Mouse (Mus musculus) embryonic facial prominence, embryonic 13.5 days (tissue): ENCODE measurements around the gene Tent5c. TPM values are rescaled to one million over a fixed set of nuclear protein-coding genes. Genes with fewer than 3 reads are reported as not detected.

Experiments used
- ATAC-seq: fragments of 200-750 bp; cut with Nextera tagmentation; 2 replicates; pipeline ENCODE4 v1.8.0; 2017; ENCODE audit warnings: low read depth; ENCODE audit not compliant: insufficient number of reproducible peaks, insufficient read depth, low FRiP score, low TSS enrichment
- H3K27ac ChIP-seq: fragments of 300-500 bp; sonication (generic); 2 replicates; pipeline ENCODE4 v1.5.1; 2015; ENCODE audit warnings: moderate library complexity, mild to moderate bottlenecking, inconsistent platforms
- H3K27me3 ChIP-seq: fragments of 300-500 bp; sonication (generic); 2 replicates; pipeline ENCODE4 v1.6.1; 2015; ENCODE audit warnings: mild to moderate bottlenecking, inconsistent platforms
- H3K36me3 ChIP-seq: fragments of 300-500 bp; sonication (generic); 2 replicates; pipeline ENCODE4 v1.6.1; 2015; ENCODE audit warnings: mild to moderate bottlenecking, inconsistent platforms
- H3K4me1 ChIP-seq: fragments of 300-500 bp; sonication (generic); 2 replicates; pipeline ENCODE4 v1.6.1; 2015; ENCODE audit warnings: inconsistent platforms
- H3K4me2 ChIP-seq: fragments of 300-500 bp; sonication (generic); 2 replicates; pipeline ENCODE4 v1.6.1; 2015; ENCODE audit warnings: moderate library complexity, mild to moderate bottlenecking, inconsistent platforms
- H3K4me3 ChIP-seq: fragments of 300-500 bp; sonication (generic); 2 replicates; pipeline ENCODE4 v1.5.1; 2015; ENCODE audit warnings: mild to moderate bottlenecking, inconsistent platforms
- H3K9ac ChIP-seq: fragments of 300-500 bp; sonication (generic); 2 replicates; pipeline ENCODE4 v1.6.1; 2015; ENCODE audit warnings: mild to moderate bottlenecking, inconsistent platforms
- H3K9me3 ChIP-seq: fragments of 300-500 bp; sonication (generic); 2 replicates; pipeline ENCODE4 v1.6.1; 2016; ENCODE audit warnings: inconsistent platforms
- WGBS: fragments of 180-500 bp; shearing (Covaris S2); methylation state at CpG from one replicate; pipeline ENCODE4 v1.1.7; 2015; ENCODE audit warnings: mixed read lengths; 5-methylcytosine and 5-hydroxymethylcytosine counted together
- polyA plus RNA-seq: library from polyadenylated mRNA; unstranded; fragments of >200 nt; fragmentation: Nextera tagmentation; extraction: Ambion mirVana; gene quantifications from 2 replicates; pipeline ENCODE4 v1.2.1, GENCODE M21; 2015

Gene Tent5c
- polyA plus RNA-seq, 1 experiment from 2014 or later: 4.8 TPM

DNA sequence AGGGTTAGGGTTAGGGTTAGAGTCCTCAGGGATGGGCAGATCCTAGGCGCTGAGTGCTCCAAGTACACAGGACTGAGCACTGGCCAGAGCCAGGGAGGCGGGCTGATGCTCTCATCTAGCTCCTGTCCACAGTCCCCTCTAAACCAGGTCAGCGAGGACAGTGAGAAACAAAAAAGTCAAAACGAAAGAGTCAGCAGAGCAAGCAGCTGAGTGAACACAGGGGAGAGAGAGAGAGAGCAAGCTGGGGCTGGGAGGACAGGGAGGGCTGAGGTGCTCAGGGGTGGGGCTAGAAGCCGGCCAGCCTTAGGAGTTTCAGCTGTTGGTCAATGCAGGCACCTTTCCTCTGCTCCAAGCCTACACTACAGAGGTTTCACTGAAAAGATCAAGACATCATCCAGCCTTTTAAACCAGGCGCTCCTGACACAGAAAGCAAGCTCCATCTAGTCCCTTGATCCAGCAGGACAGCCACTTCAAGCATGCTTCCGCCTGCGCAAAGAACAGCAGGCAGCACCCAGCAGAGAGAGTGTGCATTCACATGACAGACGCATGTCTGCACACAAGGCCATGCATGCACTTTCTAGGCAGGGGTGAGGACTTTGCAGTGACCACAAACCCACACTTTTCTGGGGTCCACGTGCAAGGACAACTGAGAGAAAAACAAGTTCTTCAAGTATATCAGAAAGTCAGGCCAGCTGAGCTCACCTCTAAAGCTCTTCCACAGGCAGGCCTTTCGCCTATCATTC is 3.6 kb downstream of the Tent5c start:
- peaks cover 49% of the 10 kb centered on the region for H3K27me3 ChIP-seq
- 42% methylated on average over 11 of the region's 11 CpGs for WGBS
- no peak for ATAC-seq
- H3K9me3 ChIP-seq: no peaks in the 10 kb centered on the region
- H3K27ac ChIP-seq: no peak overlapping the region
- peaks cover 13% of the 10 kb centered on the region for H3K4me1 ChIP-seq
- H3K36me3 ChIP-seq: no peaks in the 10 kb centered on the region
- H3K4me3 ChIP-seq: no peak overlapping the region
- no peak overlapping the region for H3K4me2 ChIP-seq
- H3K9ac ChIP-seq: no peak overlapping the region

DNA sequence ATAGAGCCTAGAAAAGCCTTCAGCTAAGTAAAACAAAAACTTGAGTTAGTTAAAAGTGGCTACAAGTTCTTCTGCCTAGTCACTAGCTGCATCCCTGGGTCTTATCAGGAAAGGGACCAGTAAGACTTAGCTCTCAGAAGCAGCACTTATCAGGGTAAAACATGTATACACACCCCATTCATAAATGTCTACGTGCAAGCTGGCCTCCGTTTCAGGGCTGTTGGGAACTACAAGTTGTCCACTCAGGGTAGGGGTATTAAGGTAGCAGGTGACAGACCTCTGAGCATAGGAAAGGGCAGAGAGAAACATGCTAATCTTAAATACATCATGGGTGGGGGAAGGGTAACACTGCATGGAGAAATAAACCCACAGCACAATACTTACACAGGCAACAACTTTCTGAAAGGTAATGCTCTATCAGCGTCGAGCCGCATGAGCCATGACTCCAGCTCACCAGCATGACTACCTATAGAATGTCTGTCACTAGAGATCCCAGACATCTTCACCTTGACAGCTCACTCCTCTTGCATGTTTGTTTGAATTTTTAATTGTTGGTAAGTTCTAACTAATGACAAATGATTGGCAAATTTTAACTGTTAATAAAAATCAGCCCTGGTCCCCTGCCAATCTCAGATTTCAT is 6.0 kb downstream of the Tent5c start:
- Histone ChIP-seq H3K4me3 (no peak overlapping the region), H3K27me3 (peaks cover 33% of the 10 kb centered on the region), H3K4me1 (peaks cover 2% of the 10 kb centered on the region; the same call in 1 of the 2 replicates), H3K27ac (no peak overlapping the region), H3K9me3 (no peaks in the 10 kb centered on the region), H3K9ac (no peak overlapping the region), H3K36me3 (no peaks in the 10 kb centered on the region), H3K4me2 (no peak overlapping the region)
- ATAC-seq: no peak
- 88% methylated on average over 5 of the region's 5 CpGs for WGBS

DNA sequence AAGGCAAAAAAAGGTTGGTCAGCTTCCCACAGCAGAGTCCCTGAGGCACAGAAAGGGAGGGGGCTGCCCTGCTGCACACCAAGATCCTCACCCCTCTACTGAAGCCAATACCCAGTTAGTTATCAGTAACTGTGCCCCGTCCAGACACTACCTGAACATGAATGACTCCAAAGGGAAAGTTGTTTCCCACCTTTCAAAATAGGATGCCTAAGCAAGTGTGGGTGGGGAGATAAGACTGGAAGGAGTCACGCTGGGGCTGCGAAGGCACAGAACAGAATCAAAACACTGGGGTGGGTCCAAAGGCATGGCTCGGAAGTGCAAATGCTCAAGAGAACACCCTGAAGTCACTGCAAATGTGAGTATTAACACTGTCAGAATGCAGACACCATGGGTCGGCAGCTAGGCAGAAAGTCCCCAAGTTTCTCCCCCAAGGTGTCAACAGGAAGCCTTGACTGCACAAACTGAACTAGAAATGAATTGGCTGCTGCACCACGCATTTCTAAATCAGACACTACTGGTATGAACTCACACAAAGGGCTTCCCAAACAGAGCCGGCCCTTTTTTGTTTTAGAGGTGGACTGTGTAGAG is 6.7 kb downstream of the Tent5c start:
- no peaks in the 10 kb centered on the region; the same call in 1 of the 2 replicates for H3K4me1 ChIP-seq
- no peaks in the 10 kb centered on the region for H3K9me3 ChIP-seq
- no peak overlapping the region for H3K27ac ChIP-seq
- no peak overlapping the region for H3K4me3 ChIP-seq
- no peak overlapping the region for H3K9ac ChIP-seq
- H3K27me3 ChIP-seq: peaks cover 26% of the 10 kb centered on the region
- no peak overlapping the region for H3K4me2 ChIP-seq
- 69% methylated on average over 7 of the region's 7 CpGs for WGBS
- no peaks in the 10 kb centered on the region for H3K36me3 ChIP-seq
- no peak for ATAC-seq

DNA sequence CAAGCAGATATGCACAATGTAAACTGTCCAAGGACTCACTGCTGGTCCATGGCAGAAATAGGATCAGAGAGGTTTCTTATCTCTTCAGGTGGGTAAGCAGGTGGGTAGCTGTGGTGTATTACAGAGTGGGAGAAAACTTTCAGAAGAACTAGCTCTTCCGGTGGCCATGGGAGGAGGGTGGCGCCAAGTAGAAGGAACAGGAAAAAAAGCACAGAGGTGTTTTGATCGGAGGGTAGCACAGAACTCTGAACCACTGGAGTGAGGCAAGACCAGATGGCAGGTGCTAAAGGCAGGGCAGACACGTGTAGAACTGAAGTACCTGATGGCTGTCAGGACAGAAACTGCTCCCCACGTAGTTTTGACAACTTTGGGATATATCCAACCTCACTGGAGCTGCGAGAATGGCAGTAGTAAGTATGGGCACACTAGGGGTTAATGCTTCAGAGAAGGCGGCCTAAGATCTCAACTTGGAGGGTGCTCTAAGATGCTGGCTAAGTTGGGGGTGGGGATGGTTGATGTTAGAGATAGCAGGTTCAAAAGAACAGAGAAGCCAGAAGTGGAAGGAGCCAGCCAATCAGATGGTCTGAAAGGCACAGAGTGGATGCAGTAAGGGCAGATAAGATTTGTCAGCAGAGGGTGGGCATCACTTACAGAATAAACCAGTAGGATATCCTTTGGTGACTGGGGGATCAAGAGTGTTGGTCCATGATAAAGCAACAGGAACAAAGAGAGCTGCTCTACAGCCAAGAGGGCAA is 8.7 kb downstream of the Tent5c start:
- no peak overlapping the region for H3K9ac ChIP-seq
- H3K4me2 ChIP-seq: no peak overlapping the region
- no peak overlapping the region for H3K4me3 ChIP-seq
- 84% methylated on average over 7 of the region's 7 CpGs for WGBS
- no peaks in the 10 kb centered on the region for H3K36me3 ChIP-seq
- H3K4me1 ChIP-seq: no peaks in the 10 kb centered on the region
- H3K27me3 ChIP-seq: peaks cover 6% of the 10 kb centered on the region
- no peak for ATAC-seq
- no peak overlapping the region for H3K27ac ChIP-seq
- no peaks in the 10 kb centered on the region for H3K9me3 ChIP-seq

DNA sequence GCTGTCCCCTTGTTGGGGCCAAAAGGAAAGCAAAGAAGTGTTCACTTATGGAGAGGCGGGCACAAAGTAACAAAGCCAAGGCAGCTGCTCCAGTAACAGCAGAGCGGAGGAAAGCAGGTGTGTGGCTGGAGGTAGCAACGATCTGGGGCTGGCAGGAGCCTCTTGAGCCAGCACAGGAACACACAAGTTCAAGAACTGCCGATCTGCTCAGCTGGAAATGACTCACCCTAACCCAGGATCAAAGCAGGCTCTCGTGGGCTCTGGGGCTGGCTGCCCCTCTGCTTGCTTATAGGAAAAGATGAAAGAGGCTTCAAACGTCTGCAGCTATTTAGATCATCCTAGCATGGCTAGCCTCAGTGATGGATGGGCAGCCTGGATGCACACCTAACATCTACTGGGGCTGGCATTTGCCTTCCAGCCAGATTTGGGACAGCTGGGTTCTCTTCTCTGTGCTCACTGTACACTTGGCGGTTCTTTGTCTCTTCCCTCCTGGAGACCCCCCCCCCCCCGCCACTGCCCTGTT is 14.1 kb downstream of the Tent5c start:
- no peak overlapping the region for H3K9ac ChIP-seq
- H3K27ac ChIP-seq: no peak overlapping the region
- no peak for ATAC-seq
- 49% methylated on average over 8 of the region's 8 CpGs for WGBS
- H3K27me3 ChIP-seq: no peaks in the 10 kb centered on the region
- no peaks in the 10 kb centered on the region for H3K4me1 ChIP-seq
- H3K4me2 ChIP-seq: no peak overlapping the region
- no peaks in the 10 kb centered on the region for H3K9me3 ChIP-seq
- H3K36me3 ChIP-seq: no peaks in the 10 kb centered on the region
- no peak overlapping the region for H3K4me3 ChIP-seq

DNA sequence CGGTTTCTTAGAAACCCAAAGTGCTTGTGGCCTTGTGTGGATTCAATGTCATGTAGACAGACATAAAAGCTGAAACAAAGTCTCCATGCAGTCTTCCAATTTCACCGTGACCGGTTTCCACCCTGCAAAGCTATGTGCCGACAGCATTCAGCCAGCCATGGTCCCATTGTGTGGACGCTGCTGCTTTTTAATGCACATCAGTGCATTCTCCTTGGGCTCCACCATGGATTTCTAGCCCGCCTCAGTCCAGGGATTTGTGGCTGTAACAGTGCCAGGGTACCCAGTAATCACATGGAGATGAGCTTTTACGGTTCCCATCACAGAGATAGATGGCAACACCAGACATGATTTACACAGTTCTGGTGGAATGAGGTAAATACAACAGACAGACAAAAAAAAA is 14.6 kb downstream of the Tent5c start:
- Histone ChIP-seq H3K27me3 (no peaks in the 10 kb centered on the region), H3K9ac (no peak overlapping the region), H3K4me2 (no peak overlapping the region), H3K36me3 (no peaks in the 10 kb centered on the region), H3K4me3 (no peak overlapping the region), H3K9me3 (no peaks in the 10 kb centered on the region), H3K4me1 (no peaks in the 10 kb centered on the region), H3K27ac (no peak overlapping the region)
- 63% methylated on average over 7 of the region's 7 CpGs for WGBS
- no peak for ATAC-seq

DNA sequence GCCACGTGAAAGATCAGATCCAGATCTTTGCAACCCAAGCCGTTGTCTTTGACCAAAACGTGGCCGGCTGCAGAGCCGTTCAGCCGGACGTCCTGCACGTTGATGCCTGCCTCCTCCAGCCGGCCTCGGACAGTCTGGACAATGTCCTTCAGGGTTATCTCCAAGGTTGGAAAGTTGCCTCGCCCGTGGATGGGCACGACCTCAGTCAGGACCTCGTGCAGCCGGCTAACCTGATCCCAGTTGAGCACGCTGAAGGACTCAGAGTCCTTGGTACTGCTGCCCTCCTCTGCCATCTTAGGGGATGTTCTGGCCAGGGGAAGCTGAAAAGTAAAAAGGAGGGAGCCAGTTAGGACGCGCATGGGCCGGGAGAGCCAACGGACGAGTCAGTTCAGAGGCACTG is 16.0 kb downstream of the Tent5c start:
- no peaks in the 10 kb centered on the region for H3K9me3 ChIP-seq
- no peak overlapping the region for H3K4me3 ChIP-seq
- no peak overlapping the region for H3K4me2 ChIP-seq
- H3K9ac ChIP-seq: no peak overlapping the region
- H3K27ac ChIP-seq: no peak overlapping the region
- H3K36me3 ChIP-seq: no peaks in the 10 kb centered on the region
- WGBS: 88% methylated on average over 21 of the region's 21 CpGs
- no peaks in the 10 kb centered on the region for H3K4me1 ChIP-seq
- no peaks in the 10 kb centered on the region for H3K27me3 ChIP-seq
- ATAC-seq: no peak

DNA sequence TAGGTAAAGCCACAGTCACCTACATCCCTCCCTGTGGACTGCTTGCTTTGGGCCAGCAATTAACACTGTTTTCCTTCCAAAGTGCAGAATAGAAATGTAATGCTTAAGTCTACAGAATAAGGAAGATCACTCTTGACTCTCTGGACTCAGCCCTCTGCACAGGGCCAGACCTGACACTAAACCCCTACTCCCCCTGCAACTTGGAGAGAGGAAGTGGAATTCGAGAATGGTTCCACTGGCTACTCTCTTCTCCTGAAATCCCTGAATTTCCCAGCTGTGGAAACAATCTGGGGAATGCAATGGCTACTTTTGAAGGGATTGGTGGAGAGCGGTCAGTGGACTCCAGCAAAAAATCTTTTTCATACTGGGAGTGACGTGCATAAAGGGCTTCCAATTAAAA is 18.2 kb downstream of the Tent5c start:
- no peak for ATAC-seq
- H3K4me1 ChIP-seq: no peaks in the 10 kb centered on the region
- no peaks in the 10 kb centered on the region for H3K27me3 ChIP-seq
- 70% methylated on average over 3 of the region's 3 CpGs for WGBS
- H3K36me3 ChIP-seq: no peaks in the 10 kb centered on the region
- H3K27ac ChIP-seq: no peak overlapping the region
- no peak overlapping the region for H3K9ac ChIP-seq
- no peak overlapping the region for H3K4me3 ChIP-seq
- H3K9me3 ChIP-seq: no peaks in the 10 kb centered on the region
- no peak overlapping the region for H3K4me2 ChIP-seq

DNA sequence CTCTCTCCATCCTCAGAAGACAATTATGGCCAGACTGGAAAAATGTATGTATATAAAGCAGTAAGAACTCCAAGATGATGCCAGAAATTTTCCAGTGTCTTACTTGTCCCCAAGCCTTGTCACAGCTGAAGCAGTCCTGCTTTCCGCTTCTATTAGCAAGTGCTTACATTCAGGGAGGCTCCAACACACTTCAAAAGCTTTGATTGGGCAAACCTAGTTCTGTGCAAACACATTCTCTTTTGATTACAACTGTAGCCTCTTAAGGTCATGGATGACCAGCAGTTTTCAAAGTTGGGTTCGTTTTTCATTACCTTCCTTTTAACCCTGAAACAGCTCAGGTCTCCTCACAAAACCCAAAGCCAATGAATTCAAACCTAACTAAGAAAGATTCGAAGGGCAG is 19.0 kb downstream of the Tent5c start:
- Histone ChIP-seq H3K4me3 (no peak overlapping the region), H3K27me3 (no peaks in the 10 kb centered on the region), H3K4me2 (no peak overlapping the region), H3K9me3 (no peaks in the 10 kb centered on the region), H3K9ac (no peak overlapping the region), H3K27ac (no peak overlapping the region), H3K4me1 (no peaks in the 10 kb centered on the region), H3K36me3 (no peaks in the 10 kb centered on the region)
- 77% methylated on average over 3 of the region's 3 CpGs for WGBS
- ATAC-seq: no peak

DNA sequence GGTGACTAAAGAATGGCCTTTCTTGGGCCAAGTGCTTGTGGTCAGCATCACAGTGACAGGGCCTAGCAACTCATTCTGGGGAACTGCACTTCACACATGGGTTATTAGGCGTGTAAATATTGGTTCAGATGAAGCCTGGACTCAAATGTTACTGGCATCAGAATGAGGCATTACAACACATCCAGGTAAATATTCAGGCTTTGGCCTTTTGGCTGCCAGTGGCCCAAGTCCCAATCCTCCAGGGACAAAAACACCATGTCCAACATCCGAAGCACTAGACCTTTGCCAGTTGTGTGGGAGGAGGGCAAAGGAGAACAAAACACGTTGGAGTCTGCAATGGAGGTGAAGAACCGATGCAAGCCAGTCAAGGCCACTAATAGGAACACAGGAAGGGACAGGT is 22.6 kb downstream of the Tent5c start:
- H3K27ac ChIP-seq: no peak overlapping the region
- no peaks in the 10 kb centered on the region for H3K36me3 ChIP-seq
- H3K4me3 ChIP-seq: no peak overlapping the region
- no peak overlapping the region for H3K4me2 ChIP-seq
- H3K9ac ChIP-seq: no peak overlapping the region
- H3K4me1 ChIP-seq: peaks cover 18% of the 10 kb centered on the region
- no peaks in the 10 kb centered on the region for H3K27me3 ChIP-seq
- 88% methylated on average over 4 of the region's 4 CpGs for WGBS
- H3K9me3 ChIP-seq: no peaks in the 10 kb centered on the region
- ATAC-seq: no peak

DNA sequence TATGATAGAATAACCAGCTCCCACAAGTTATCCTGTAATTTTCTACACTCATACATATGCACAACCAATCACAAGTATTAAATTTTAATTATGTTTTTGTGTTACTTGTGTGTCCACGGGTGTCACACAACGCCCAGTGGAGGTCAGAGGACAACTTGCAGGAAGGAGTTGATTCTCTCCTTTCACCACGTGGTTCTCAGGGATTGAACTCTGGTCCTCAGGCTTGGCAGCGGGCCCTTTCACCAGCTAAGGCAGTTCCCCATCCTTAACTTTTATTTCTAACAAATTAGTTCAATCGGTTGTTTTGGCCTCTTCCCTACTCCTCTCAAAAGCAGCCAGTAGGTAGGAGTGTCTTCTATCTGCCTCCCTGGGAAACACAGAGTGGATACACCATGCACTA is 24.5 kb downstream of the Tent5c start:
- Histone ChIP-seq H3K36me3 (no peaks in the 10 kb centered on the region), H3K27me3 (no peaks in the 10 kb centered on the region), H3K9ac (no peak overlapping the region), H3K4me3 (no peak overlapping the region), H3K4me2 (no peak overlapping the region), H3K4me1 (peaks cover 18% of the 10 kb centered on the region), H3K9me3 (no peaks in the 10 kb centered on the region), H3K27ac (no peak overlapping the region)
- 89% methylated on average over 5 of the region's 5 CpGs for WGBS
- ATAC-seq: no peak
